Mouse (Mus musculus): Measurements from ENCODE around the gene March2.

The March2 gene

GRCm38 (mm10) chr17:33717982-33718381 lies 488 bp downstream of the March2 start:
- DNase-seq (ENCODE audit: low spot score): no peak

- DNase-seq (ENCODE audit: low spot score): no peak
Observed at GRCm38 (mm10) chr17:33717246-33717645, 1.2 kb downstream of the March2 start.

- DNase-seq (ENCODE audit: low spot score): no peak
Observed at GRCm38 (mm10) chr17:33714779-33715178, 3.7 kb downstream of the March2 start.

GRCm38 (mm10) chr17:33713271-33713670 lies 5.2 kb downstream of the March2 start:
- peak; percentile 16 for DNase-seq (ENCODE audit: low spot score)

- no peak for DNase-seq (ENCODE audit: low spot score)
Observed at GRCm38 (mm10) chr17:33709834-33710233, 8.6 kb downstream of the March2 start.

GRCm38 (mm10) chr17:33703091-33703490 lies 15.4 kb downstream of the March2 start:
- DNase-seq (ENCODE audit: low spot score): no peak

- DNase-seq (ENCODE audit: low spot score): no peak
Observed at GRCm38 (mm10) chr17:33702178-33702577, 16.3 kb downstream of the March2 start.

- DNase-seq (ENCODE audit: low spot score): no peak
Observed at GRCm38 (mm10) chr17:33695471-33695870, 23.0 kb downstream of the March2 start.

GRCm38 (mm10) chr17:33686760-33687159 lies 31.7 kb downstream of the March2 start, which contains the start of gene Hnrnpm:
Hnrnpm (minus strand) TSS chr17:33686860.
- no peak for DNase-seq (ENCODE audit: low spot score)

GRCm38 (mm10) chr17:33685249-33685653 lies 33.2 kb downstream of the March2 start:
- peak; percentile 97 for DNase-seq (ENCODE audit: low spot score)

- DNase-seq (ENCODE audit: low spot score): peak; percentile 85
Observed at GRCm38 (mm10) chr17:33684671-33685231, 33.7 kb downstream of the March2 start.

- no peak for DNase-seq (ENCODE audit: low spot score)
Observed at GRCm38 (mm10) chr17:33681767-33682166, 36.7 kb downstream of the March2 start.

- DNase-seq (ENCODE audit: low spot score): no peak
Observed at GRCm38 (mm10) chr17:33678771-33679170, 39.7 kb downstream of the March2 start.

GRCm38 (mm10) chr17:33676086-33676485 lies 42.4 kb downstream of the March2 start:
- DNase-seq (ENCODE audit: low spot score): no peak

- DNase-seq (ENCODE audit: low spot score): peak; percentile 29
Observed at GRCm38 (mm10) chr17:33675452-33675851, 43.0 kb downstream of the March2 start.

GRCm38 (mm10) chr17:33673837-33674236 lies 44.6 kb downstream of the March2 start:
- no peak for DNase-seq (ENCODE audit: low spot score)

- DNase-seq (ENCODE audit: low spot score): no peak
Observed at GRCm38 (mm10) chr17:33669681-33670080, 48.8 kb downstream of the March2 start.

- no peak for DNase-seq (ENCODE audit: low spot score)
Observed at GRCm38 (mm10) chr17:33666813-33667212, 51.7 kb downstream of the March2 start.

GRCm38 (mm10) chr17:33649781-33650475 lies 68.5 kb downstream of the March2 start:
- no peak for DNase-seq (ENCODE audit: low spot score)

GRCm38 (mm10) chr17:33645073-33645472 lies 73.4 kb downstream of the March2 start:
- DNase-seq (ENCODE audit: low spot score): no peak

- DNase-seq (ENCODE audit: low spot score): no peak
Observed at GRCm38 (mm10) chr17:33644068-33644467, 74.4 kb downstream of the March2 start.

- no peak for DNase-seq (ENCODE audit: low spot score)
Observed at GRCm38 (mm10) chr17:33639743-33640142, 78.7 kb downstream of the March2 start.

- no peak for DNase-seq (ENCODE audit: low spot score)
Observed at GRCm38 (mm10) chr17:33637516-33638276, 80.8 kb downstream of the March2 start, which contains the start of gene Pram1. Pram1 (plus strand) TSS chr17:33638056.
